Mouse (Mus musculus) ES-Bruce4 (cell line): ENCODE data around the gene Ddx50. TPM values are rescaled to one million over a fixed set of nuclear protein-coding genes. Genes with fewer than 3 reads are reported as not detected.

Experiments used
- H3K27ac ChIP-seq: 2 replicates; pipeline ENCODE4 v1.5.1; 2012; ENCODE audit warnings: low read length, inconsistent platforms; ENCODE audit not compliant: insufficient read depth
- H3K27me3 ChIP-seq: 2 replicates; pipeline ENCODE4 v1.6.1; 2012; ENCODE audit warnings: mild to moderate bottlenecking, low read length, inconsistent platforms; ENCODE audit not compliant: control insufficient read depth, poor library complexity, insufficient read depth, severe bottlenecking
- H3K36me3 ChIP-seq: 2 replicates; pipeline ENCODE4 v1.6.1; 2012; ENCODE audit warnings: inconsistent platforms, mild to moderate bottlenecking, low read length, moderate library complexity; ENCODE audit not compliant: control insufficient read depth, poor library complexity, insufficient read depth, severe bottlenecking
- H3K4me1 ChIP-seq: one replicate; pipeline ENCODE4 v1.8.1; 2011; ENCODE audit warnings: low read length; ENCODE audit not compliant: control insufficient read depth, insufficient read depth
- H3K4me3 ChIP-seq: 2 replicates; pipeline ENCODE4 v1.5.1; 2011; ENCODE audit warnings: low read depth, mild to moderate bottlenecking, low read length
- H3K9ac ChIP-seq: 2 replicates; pipeline ENCODE4 v1.6.1; 2012; ENCODE audit warnings: low read depth, mild to moderate bottlenecking, inconsistent platforms; ENCODE audit not compliant: poor library complexity, severe bottlenecking
- H3K9me3 ChIP-seq: replicated peaks from 2 replicates; pipeline ENCODE4 v1.6.1; 2012; ENCODE audit warnings: mild to moderate bottlenecking, low read length, inconsistent platforms; ENCODE audit not compliant: control insufficient read depth, poor library complexity, insufficient read depth, severe bottlenecking
- CTCF ChIP-seq: IDR thresholded peaks from one replicate; pipeline ENCODE4 v1.8.1; 2011; ENCODE audit warnings: low read depth, low read length
- EP300 ChIP-seq: IDR thresholded peaks from 2 replicates; pipeline ENCODE4 v1.6.1; 2011; ENCODE audit warnings: low read depth, low read length; ENCODE audit not compliant: insufficient read depth
- POLR2A ChIP-seq: IDR thresholded peaks from one replicate; pipeline ENCODE4 v1.8.1; 2011; ENCODE audit warnings: low read length; ENCODE audit not compliant: insufficient read depth
- polyA plus RNA-seq: library from polyadenylated mRNA; stranded (reverse); fragments of >200 nt; gene quantifications from 2 replicates; pipeline ENCODE4 v1.2.4, GENCODE M21; 2011; ENCODE audit warnings: low read depth; ENCODE audit not compliant: missing spikeins, insufficient read depth, insufficient read length

Gene Ddx50
- polyA plus RNA-seq = 96.5 and 115 TPM in 2 replicates

DNA sequence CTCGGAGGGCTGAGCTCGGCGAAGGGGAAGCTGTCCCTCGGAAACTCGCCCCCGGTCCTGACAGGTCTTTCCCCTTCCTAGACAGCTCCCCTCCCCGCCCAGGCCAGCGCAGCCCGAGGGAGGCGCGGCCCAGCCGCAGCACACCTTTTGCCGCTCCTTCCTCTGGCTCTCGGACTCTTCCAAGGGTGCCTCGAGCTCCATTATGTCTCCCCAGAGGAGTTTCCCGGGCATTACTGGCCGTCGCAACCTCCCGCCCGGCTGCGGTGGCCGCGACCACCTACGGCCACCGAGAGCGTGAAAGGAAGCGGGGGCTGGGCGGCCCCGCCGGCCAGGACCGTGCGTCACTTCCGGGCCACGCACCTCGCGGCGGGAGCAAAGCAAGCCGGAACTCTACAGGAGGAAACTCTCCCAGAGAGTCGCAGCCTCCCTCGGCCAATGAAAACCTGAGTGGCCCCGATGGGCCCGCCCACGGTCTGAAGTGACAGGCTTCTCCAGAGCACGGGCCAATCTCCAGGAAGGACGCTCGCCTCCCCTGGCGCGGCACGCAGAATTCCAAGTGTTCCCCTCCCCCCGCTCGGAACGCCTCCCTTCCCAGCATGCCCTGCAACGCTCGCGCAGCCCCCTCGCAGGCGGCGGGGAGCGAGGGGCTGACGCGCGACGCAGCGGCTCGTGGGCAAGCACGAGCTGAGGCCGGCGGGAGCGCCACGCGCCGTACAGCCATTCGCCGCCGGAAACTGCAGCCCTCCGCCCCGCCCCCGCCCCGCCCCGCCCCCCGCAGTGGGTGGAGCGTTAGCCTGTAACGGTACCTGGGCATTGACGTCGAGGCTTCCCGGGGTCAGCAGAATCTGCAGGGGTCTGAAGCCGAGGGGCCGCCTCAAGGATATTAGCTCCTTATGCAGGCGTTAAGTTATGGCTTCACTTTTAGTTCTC lies at the start of gene Ddx50:
Gene Ddx50 (minus strand): TSS at position 338 of the 930 bp plus-strand sequence.
- Histone ChIP-seq H3K4me3 (peak within 1 kb of the TSS; percentile 75), H3K27me3 (no peaks in the 10 kb centered on the region), H3K36me3 (peaks cover 6% of the 10 kb centered on the region), H3K9ac (peak within 1 kb of the TSS; percentile 69), H3K9me3 (no peaks in the 10 kb centered on the region), H3K4me1 (no peaks in the 10 kb centered on the region), H3K27ac (peak within 1 kb of the TSS; percentile 19; the same call in 1 of the 2 replicates)
- TF ChIP-seq EP300 (0 out of 2 replicates have a peak, but pooled peaks have one; percentile 39), CTCF (no peak)

DNA sequence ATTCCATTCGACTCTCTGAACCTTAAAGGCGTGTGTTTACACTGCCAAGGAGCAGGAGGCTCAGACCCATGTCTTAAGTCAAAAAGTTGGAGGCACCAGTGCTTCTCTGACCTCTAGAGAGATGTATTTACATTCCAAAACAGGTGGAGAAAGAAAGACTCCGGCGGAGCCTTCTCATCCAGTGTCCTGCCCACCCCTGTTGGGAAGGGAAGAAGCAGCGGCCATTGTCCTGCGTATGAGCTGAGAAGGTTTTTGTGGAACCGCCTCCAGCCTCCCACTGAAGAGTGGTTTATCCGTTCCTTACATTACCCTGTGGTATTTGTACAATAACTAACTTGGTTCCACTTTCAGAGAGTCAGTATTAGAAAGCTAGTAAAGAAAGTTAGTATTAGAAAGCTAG lies 41.8 kb upstream of the Ddx50 start:
- no peak for TF ChIP-seq EP300
- no peak for TF ChIP-seq POLR2A
- no peak for TF ChIP-seq CTCF
- no peak overlapping the region for H3K9ac ChIP-seq
- peak overlapping the region; percentile 51 for H3K27ac ChIP-seq
- H3K4me1 ChIP-seq = peaks cover 2% of the 10 kb centered on the region
- H3K36me3 ChIP-seq = no peaks in the 10 kb centered on the region
- no peak overlapping the region for H3K4me3 ChIP-seq
- H3K27me3 ChIP-seq = no peaks in the 10 kb centered on the region
- H3K9me3 ChIP-seq = no peaks in the 10 kb centered on the region

DNA sequence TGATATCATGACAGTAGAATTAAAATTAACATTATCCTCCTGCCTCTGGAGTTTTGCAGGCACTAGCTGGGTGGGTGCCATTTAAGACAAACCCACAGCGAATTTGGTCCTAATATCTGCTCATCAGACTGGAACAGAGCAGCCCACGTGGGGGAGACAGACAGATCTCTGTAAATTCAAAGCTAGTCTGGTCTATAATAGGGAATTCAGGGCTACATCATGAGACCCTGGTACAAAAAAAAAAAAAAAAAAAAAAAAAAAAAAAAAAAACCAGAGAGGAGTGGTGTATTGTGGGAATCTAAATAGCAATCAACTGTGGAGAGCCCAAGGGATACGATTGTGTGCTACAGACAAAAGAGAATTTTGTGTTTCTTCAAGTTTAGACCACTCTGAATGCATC lies 41.2 kb upstream of the Ddx50 start:
- Histone ChIP-seq H3K27ac (peak overlapping the region; percentile 51), H3K4me1 (peaks cover 2% of the 10 kb centered on the region), H3K9me3 (no peaks in the 10 kb centered on the region), H3K36me3 (no peaks in the 10 kb centered on the region), H3K9ac (no peak overlapping the region), H3K27me3 (no peaks in the 10 kb centered on the region), H3K4me3 (no peak overlapping the region)
- TF ChIP-seq POLR2A = no peak
- no peak for TF ChIP-seq EP300
- TF ChIP-seq CTCF = no peak

- Histone ChIP-seq H3K9ac (0 out of 2 replicates have a peak overlapping the region, but pooled peaks have one; percentile 3), H3K36me3 (no peaks in the 10 kb centered on the region), H3K4me1 (peaks cover 2% of the 10 kb centered on the region), H3K4me3 (no peak overlapping the region), H3K9me3 (no peaks in the 10 kb centered on the region), H3K27me3 (no peaks in the 10 kb centered on the region), H3K27ac (no peak overlapping the region)
- no peak for TF ChIP-seq POLR2A
- TF ChIP-seq CTCF = no peak
- TF ChIP-seq EP300 = no peak
Measured at GRCm38 (mm10) chr10:62687032-62687674, 36.1 kb upstream of the Ddx50 start.

- H3K27me3 ChIP-seq = no peaks in the 10 kb centered on the region
- H3K9ac ChIP-seq = no peak overlapping the region
- TF ChIP-seq CTCF = peak; percentile 80
- no peak for TF ChIP-seq EP300
- TF ChIP-seq POLR2A = no peak
- no peak overlapping the region for H3K27ac ChIP-seq
- no peaks in the 10 kb centered on the region for H3K36me3 ChIP-seq
- H3K9me3 ChIP-seq = no peaks in the 10 kb centered on the region
- no peaks in the 10 kb centered on the region for H3K4me1 ChIP-seq
- H3K4me3 ChIP-seq = no peak overlapping the region
Measured at GRCm38 (mm10) chr10:62683043-62683442, 32.0 kb upstream of the Ddx50 start.

GRCm38 (mm10) chr10:62679833-62680232 lies 28.8 kb upstream of the Ddx50 start:
- no peaks in the 10 kb centered on the region for H3K27me3 ChIP-seq
- TF ChIP-seq CTCF = peak; percentile 21
- TF ChIP-seq POLR2A = no peak
- TF ChIP-seq EP300 = no peak
- no peak overlapping the region for H3K9ac ChIP-seq
- H3K4me1 ChIP-seq = no peaks in the 10 kb centered on the region
- no peak overlapping the region for H3K4me3 ChIP-seq
- H3K36me3 ChIP-seq = no peaks in the 10 kb centered on the region
- no peaks in the 10 kb centered on the region for H3K9me3 ChIP-seq
- no peak overlapping the region for H3K27ac ChIP-seq
